Mouse (Mus musculus) granulocyte monocyte progenitor cell, adult 5-6 weeks (primary cell): Measurements from ENCODE around the gene Crat. TPM values are rescaled to one million over a fixed set of nuclear protein-coding genes. Genes with fewer than 3 reads are reported as not detected.
A peak's percentile ranks its signal among the peaks of the same experiment; 100 is the strongest.

Source experiments
- ATAC-seq: replicated peaks from 2 replicates; pipeline ENCODE4 v1.8.0; 2016; ENCODE audit warnings: mild to moderate bottlenecking, moderate TSS enrichment, inconsistent platforms; ENCODE audit not compliant: poor library complexity, severe bottlenecking
- total RNA-seq, 2 experiments: library from RNA; stranded (forward) in 1 of 2; stranded (reverse) in 1 of 2; fragments of 200-712, 200-1000 nt in 1 of 2; fragments of >200 nt in 1 of 2; fragmentation: Nextera tagmentation in 1 of 2; gene quantifications; 2 replicates each; pipeline ENCODE4 v1.2.3; 2014 to 2017

Gene Crat
- total RNA-seq (2014; fragmentation: Nextera tagmentation), result 18.1 and 35.3 TPM in 2 replicates
- total RNA-seq (2017), result 7.1 and 14.7 TPM in 2 replicates

DNA sequence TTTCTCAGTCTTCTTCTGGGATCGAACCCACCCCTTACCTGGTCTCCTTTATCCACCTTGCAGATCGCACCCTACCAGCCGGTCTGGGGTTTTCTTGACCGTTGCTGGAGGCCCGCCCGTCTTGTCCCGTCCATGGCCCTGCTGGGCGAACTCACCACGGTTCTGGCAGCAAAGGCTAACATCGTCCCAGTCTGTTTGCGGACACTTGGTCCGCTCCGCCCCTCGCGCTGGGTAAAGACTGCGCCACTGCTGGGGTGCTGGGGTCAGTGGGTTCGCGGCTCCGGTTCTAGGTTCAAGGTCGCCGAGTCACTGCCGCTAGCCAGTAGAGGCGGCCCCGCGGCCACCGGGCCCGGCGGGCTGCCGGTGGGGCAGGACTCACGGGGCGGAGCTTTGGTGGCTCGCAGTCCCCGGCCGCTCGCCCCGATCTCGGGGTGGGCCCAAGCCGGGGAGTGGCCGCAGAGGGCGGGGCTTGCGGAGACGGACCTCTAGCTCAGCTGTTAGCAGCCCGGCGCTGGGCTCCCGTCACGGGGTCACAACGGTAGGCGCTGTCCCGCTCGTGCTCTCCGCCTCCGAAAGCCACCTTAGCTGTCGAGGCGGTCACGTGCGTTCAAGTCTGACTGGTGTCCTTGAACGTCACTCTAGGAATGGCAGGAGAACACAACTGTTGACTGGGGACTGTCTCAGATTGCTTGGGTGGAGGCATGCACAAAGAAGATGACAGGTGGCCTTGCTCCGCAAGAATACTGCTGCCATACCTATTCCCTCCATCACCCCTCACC is at the start of gene Crat:
Gene Crat (minus strand): TSS at position 657 of the 779 bp plus-strand sequence.
- ATAC-seq, result peak; percentile 73

DNA sequence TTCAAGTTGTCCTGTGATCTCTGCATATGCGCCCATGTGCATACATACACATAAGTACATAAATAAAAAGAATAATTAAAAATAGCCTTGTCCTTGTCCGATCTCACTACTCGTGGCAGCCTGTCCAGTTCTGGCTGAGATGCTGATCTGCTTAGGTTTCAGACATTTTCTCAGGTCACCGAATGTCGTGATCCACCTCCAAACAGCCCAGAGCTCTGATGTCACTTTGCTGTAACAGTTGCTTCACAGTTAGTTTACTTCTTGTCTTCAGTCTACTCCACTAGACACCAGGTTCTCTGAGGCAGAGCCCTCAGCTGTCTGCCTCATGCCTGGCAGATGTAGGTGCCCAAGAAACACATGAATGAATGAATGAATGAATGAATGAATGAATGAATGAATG is 48.8 kb upstream of the Crat start:
- ATAC-seq, result peak; percentile 38

DNA sequence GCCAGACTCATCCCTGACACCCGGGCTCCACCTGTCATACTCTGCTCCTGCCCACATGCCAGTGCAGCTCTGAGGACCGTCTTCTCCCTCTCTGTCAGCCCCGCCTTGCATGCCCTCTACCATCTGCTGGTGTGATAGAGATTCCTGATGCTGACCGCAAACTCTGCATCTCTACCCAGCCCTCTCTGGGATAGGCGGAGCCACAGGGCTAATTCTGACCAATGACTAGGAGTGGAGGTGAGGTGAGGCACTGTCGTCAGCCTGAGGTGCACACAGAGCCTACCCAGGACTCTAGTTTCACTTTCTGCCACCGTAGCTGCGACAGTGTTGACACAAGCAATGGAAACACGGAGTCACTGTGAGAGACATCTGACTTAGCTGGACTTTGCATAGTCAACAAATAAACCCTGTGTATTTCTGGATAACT is 48.3 kb upstream of the Crat start:
- peak; percentile 96 for ATAC-seq

DNA sequence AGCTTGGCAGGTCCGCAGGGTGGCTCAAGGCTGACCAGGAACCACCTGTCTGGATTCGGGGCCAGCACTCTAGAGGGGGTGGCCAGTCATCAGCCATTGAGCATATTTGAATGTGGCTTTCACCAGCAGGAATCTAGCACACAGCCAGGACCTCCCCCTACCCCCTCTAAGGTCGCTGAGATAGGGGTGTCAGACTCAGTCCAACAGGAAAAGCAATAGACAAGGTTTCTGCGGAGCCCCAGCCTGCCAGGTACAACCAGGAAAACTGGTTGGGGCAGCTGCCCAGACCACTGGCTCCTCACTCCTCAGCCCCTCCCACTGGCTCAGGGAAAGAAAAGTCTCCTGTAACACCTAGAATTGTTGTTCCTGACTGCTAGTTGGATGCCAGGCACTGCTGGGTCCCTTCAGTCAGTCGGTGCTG is 47.7 kb upstream of the Crat start:
- ATAC-seq, result no peak

DNA sequence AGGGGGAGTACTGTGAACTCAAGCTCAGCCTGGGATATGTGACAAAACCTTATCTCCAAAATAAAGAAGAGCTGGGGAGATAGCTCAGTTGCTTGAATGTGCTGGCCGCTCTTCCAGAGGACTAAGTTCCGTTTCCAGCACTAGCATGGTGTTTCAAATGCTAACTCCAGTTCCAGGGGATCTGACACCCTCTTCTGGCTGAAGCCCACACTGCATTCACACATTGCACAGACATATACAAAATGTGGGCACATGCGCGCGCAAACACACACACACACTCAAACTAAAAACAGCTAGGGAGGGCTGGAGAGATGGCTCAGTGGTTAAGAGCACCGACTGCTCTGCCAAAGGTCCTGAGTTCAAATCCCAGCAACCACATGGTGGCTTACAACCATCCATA is 43.6 kb upstream of the Crat start:
- ATAC-seq, result no peak

DNA sequence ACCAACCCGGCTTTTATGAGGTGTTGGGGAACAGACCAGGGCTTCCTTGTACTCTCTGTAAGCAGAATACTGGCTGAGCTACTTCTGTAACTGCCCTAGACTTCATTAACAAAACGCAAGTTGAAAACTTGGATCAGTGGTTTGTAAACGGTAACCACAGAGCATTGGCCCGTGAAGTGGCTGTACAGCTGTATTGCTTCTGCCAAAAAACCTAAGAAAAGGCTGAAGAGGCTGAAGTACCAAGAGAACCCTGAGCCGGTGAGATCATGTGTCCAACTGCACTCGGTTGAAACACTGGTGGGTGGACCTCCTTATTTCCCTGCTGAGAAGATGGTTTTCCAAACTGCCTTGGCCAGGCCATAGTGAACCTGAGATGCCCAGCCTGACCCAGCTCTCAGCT is 42.7 kb upstream of the Crat start:
- ATAC-seq, result no peak

DNA sequence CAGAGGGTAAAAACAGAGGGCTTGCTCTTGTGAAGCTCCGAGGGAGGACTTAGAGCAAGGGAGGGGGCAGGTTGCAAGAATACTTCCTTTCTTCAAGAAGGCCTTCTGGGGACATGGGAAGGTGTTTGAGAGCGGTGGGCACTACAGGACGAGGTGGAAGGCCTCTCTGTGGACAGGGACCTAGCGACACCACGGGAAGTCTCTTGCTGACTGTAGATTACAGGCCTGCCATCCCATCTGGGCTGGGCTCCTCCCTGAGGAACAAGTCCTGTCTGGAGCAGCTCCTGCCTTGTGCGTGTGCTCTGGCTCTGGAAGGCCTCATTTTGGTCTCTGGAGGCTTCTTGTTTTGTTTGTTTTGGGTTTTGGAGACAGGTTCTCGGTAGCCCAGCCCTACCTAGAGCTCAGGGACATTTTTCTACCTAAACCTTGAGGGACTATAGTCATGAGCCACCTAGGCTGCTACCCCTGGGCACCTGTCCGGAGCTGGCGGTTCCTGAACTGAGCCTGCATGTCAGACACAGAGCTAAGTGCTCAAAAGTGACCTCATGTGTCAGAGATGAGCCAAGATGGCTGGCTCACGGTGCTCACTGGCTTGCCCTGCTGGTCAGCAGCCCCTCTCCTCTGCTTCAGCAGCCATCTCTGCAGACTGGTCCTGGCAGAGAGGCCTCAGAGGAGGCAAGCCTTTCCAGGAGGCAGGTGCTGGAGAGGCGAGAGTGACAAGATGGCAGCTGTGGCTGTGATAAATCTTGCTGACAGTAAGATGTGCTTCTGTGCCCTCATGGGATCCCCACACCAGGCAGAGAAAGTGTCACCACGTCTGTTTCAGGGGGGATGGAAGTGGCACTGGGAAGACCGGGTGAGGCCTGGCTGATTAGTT is 40.7 kb upstream of the Crat start:
- ATAC-seq, result no peak

DNA sequence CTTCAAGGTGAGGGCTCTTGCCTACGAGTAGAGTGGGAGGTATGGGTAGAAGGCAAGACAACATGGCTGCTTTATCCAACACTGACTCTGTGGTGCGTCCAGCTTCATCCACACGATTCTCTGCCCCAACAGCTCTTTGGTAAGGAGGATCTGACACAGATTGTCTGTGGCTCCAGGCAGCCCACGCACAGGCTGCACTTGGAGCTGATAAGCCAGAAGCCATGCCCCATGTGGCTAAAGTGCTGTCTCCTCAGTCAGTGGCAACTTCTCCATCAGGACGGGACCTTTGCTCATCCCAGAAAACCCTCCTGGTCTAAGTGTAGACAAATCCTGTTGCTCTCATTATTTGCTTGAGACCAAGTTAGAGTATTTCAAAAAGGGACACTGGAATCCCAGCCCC is 39.0 kb upstream of the Crat start:
- ATAC-seq, result no peak

DNA sequence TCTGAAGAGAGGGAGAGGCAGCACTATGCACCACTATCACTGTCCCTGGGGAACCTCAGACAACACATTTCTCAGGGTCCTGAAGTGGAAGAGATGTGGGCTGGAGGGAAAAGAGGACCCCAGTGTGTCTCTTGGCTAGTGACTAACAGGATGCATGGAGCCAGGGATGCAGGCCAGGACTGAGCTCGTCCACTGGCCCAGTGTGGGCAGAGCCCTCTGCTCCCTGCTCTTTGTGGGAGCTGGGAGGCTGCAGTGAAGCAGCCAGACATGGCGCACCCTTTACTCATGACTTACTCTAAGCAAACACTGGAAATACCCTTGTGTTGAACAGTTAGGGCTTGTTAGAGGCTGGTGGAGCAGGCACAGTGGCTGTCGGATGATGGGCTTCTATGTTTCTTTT is 38.0 kb upstream of the Crat start:
- ATAC-seq, result no peak

DNA sequence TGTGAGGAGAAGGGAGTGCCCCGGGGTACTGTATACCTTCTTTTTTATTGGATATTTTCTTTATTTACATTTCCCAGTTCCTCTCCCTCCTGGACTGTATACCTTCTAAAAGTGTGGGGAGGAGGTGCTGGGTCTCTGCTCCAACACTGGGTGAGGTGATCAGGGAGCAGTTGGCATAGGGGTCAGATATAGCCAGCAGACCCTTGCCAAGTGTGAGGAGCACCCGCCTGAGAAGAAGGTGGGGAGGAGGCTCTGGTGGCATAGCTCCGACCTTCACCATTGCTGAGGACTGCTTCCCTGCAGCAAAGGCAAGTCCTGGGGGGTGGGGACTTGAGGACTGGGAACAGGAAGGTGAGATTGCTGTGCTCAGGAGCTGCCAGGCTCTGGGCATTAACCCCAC is 35.9 kb upstream of the Crat start:
- ATAC-seq, result no peak

DNA sequence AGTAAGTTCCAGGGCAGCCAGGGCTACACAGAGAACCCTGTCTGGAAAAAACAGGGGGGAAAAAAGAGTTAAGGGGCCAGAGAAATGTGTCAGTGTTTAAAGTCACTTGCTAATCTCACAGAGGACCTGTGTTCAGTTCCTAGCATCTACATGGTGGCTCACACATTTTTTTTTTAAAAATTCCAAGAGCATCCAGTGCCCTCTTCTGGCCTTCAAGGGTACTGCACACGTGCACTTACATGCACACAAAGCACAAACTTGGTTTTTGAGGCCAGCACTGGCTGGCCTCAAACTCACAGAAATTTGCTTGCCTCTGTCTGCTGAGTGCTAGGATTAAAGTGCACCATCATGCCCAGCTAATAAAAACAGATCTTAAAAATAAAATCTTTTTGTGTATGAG is 34.9 kb upstream of the Crat start:
- ATAC-seq, result no peak

DNA sequence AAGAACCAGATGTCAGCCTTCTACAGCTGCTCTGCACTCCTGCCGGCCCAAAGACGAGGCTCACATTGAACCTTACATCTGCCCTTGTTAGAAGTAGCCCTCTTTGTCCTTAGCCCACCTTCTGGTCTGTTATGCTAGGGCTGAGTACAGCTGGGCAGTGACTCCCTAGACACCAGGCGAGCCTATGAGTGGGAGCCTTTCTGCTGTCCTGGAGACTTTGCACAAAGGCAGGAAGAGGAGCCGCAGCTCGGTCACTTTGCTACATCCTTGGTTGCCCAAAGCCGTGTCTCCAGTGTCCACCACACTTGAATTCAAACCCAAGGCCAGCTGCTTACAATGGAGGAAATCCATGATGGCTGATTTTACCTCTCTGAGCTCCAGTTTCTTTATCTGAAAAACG is 32.8 kb upstream of the Crat start:
- ATAC-seq, result no peak

DNA sequence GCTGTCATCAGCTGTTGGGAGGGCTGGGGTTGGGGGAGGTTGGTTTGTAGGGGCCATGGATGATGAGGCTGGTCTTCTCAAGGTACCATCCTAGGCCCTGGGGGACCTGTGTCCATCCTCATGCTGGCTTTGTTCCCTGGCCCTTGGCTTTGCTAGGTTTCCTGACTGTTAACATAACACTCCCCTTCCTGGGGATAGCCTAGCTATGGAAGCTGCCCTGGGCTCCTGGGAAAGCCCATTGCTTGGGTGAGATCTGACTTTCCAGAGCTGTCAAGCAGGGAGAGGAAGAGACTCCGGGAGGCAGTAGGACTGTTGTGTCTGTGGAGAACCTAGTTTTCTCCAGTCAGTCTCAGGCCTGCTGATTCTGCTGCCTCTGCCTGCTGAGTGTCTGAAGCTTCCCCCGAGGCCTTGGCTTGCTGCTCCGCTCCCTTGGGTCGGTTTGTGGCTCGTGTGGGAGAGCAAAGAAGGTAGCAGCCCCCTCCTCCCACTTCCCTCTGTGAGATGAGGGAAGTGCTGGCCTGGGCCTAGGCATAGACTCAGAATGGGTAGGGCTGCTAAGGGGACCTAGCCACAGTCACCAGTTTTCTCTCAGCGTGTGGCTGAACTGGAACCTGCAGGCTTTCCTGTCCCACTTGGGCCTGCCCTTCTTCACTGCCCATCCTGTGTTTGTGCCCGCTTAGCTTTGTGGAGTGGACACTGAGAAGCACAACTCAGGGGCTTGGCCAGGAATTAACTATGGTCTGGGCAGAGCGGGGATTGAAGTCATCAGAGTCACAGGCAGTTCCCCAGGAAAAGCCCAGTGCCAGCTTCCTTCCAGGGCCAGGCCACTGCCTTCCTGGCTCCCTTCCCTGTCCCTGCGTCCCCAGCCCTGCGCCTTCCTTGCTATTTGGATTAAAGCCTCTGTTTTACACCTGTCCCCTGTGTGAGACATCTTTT is 31.5 kb upstream of the Crat start:
- no peak for ATAC-seq

DNA sequence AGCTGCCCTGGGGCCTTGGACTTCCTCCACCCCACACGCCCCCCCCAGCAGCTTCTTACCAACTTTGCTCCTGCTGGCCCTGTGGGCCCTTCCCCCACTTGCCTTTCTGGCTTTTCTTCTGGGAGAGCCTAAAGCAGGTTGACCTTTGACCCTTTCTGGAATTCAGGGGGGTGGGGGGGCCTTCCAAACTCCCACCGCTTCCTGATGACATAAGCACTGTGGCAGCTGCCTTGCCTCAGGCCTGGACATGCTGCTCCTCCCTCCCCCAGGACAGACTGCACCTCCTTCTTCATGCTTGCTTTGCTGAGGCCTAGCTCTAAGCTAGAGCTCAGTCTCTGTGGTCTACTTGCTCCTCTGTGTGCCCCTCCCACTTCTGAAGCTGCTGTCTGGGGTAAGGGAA is 29.7 kb upstream of the Crat start:
- ATAC-seq, result no peak

DNA sequence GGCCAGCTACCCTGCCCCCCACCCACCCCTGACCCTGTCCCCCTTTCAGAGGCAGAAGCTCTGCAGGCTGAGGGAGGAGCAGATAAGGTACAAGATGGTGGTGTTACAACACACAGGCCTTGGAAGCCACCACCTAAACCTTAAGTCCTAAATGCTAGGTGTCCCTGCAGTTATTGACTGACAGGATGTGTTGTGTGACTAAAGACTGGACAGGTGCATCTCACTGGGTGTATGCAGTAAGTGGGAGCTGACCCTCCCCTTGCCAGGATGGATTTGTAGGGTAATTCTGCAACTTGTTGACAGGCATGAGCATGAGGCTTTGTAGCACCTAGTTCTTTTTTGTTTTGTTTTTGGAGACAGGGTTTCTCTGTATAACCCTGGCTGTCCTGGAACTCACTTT is 28.8 kb upstream of the Crat start:
- no peak for ATAC-seq

DNA sequence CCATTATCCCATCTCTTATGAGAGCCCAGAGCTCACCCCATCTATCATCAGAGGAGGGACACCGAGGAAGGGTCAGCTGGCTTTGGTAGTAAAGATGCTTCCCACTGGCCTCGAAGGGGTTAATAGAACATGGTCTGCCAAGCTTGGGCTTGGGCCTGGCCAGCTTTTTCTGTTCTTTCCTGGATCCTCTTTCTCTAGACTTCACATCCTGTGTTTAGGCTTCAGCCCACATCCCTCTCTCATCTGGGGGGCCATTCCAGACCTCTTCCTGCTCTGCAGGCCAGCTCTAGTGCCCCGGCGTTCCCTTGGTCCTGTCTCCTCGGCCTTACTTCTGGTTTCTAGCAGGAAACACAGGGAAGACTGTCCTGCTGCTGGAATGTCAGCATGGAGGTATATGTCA is 28.4 kb upstream of the Crat start:
- no peak for ATAC-seq

DNA sequence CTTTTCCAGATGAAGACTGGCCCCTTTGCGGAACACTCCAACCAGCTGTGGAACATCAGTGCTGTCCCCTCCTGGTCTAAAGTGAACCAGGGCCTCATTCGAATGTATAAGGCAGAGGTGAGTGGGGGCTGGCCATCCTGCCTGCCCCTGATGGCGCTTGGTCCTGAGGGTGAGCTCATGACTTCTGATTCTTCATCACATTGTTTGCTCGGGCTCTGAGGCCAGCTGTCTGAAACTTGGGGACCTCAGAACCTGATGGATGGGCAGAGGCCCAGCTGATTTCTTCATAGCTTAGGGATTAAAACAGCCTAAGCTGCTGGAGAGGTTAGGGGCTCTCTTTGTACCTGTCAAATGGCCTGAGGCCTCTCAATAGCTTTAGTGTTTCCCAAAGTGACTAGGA is 27.7 kb upstream of the Crat start:
- no peak for ATAC-seq

DNA sequence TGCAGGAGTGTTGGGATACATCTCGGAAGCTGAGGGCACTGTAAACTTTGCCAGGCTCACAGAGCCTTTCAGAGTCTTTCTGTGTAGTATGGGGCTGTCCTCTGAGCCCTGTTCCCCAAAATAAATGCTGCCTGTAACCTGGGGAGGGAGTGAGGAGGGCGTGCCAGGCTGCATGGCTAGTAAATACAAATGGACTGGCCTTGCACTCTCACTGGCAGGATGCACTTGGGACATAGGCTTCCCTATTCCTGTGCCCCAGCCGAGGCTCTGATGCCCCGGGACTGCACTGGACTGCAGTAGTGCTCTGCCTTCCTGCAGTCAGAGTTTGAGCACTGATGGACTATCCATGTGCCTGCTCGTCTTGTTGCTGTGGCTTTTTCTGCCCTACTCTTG is 26.9 kb upstream of the Crat start:
- no peak for ATAC-seq

DNA sequence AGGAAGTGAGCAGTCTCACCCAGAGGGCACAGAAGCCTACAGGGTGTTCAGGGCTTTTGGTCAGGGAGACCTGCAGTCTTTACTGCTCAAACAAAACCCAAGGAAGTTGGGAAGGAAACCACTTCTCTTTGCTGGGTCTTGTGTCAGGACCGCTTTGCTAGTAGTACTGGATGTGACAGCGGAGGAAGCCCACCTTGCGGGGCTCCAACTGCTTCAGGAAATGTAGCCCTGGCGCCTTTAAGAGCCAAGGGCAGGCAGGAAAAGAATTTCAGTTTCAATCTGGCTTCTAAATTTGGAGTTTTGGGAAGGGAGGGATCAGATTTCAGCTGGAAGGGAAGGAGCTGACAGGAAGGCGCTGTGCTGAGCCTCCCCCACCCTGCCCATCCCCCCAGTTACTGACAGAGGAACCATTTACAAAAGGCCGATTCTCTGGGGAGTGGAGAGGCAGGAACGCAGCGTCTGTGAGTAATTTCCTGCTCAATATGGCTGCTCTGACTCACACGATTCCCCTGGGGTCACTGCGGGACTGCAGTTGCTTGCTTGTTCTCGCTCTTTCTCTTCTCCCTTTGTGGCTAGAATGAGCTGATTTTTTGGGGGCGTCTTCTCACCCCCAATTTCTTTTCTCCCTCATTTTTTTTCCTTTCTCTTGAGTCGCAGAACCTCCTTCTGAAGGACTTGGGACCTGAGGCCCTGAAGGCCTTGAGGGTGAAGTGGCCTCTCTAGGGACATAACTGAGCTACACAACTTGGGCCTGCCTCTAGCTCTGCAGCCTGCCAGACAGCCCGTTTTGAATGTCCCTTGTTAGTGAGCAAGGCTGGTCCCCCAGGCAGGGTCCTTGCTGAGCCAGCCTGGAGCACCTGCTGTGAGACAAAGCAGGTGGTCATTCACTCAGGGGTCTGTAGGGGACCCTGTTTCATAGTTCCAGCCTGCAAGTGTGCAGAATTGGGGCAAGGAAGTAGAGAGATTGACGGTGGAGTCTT is 26.2 kb upstream of the Crat start:
- peak; percentile 64 for ATAC-seq
